Mouse (Mus musculus) liver, embryonic 14.5 days (tissue): ENCODE measurements around the gene Gm10100.
"Not testable (repeated sequence)": the region's sequence is repeated elsewhere in the genome, so short reads cannot be mapped to it uniquely, and the experiment has no call there.

Experiments
- CTCF ChIP-seq: IDR thresholded peaks from 2 replicates; pipeline ENCODE4 v1.5.1; 2016; ENCODE audit warnings: antibody characterized with exemption, low read depth, control low read depth
- EP300 ChIP-seq: IDR thresholded peaks from 2 replicates; pipeline ENCODE4 v1.6.1; 2016; ENCODE audit warnings: antibody characterized with exemption, low read depth

GRCm38 (mm10) chr10:77772142-77772541 is 45.9 kb downstream of the Gm10100 start:
- not testable (repeated sequence) for TF ChIP-seq CTCF, EP300
